Mouse (Mus musculus) thymus, postnatal 0 days (tissue): ENCODE results near the gene Elk4. TPM values are rescaled to one million over a fixed set of nuclear protein-coding genes. Genes with fewer than 3 reads are reported as not detected.
A peak's percentile ranks its signal among the peaks of the same experiment; 100 is the strongest.

Source experiments
- DNase-seq: peaks from one replicate; pipeline ENCODE4 v3.0.0-alpha.2; 2015; ENCODE audit warnings: low spot score
- polyA plus RNA-seq: library from polyadenylated mRNA; unstranded; fragments of >200 nt; fragmentation: Nextera tagmentation; extraction: Ambion mirVana; gene quantifications from 2 replicates; pipeline ENCODE4 v1.2.1, GENCODE M21; 2015

Gene Elk4
- 43.2 and 56.0 TPM in 2 replicates for polyA plus RNA-seq

DNA sequence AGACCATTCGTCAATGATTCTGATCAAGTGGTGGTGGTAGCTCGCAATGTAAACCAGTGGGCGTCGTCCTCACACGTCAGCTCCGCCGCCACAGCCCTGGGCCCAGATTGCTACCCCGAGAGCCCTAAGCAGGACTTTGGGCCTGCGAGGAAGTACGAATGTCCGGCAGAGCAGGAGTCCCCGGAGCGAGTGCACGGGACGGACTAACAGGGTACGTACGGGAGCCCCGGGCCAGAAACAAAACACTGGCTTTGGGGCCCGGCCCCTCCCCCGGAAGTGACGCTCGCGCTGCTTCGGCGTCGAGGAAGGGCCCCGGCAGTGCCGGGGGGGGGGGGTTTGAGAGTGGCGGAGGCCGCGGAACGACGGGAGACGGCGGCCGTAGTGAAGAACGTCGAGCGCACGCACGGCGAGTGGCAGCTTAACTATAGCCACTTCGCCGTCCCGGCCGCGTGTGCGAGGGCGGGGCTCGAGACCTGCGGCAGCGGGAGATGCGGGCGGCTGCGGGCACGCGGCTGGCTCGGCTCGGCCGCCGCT is at the start of gene Elk4:
Gene Elk4 (plus strand): TSS at position 326 of the 534 bp plus-strand sequence.
- DNase-seq: peak; percentile 94

DNA sequence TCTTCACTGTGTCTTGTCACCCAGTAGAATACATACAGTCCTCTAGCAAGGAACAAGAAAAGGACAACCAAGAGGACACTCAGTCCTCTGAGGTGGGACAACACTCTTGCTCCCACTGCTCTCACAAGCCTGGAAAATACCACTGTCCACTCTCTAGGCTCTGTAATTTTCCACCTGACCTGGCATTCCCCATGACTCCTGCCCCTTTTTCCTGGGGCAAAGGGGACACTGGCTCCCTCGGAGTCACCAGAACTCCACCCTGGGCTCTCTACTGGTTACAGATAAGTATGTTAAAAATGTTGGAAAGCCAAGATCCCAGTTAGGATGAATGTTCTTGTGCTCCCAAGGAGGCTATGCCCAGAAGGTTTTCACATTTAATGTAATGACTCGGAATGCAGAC is 46.4 kb upstream of the Elk4 start:
- DNase-seq: no peak

DNA sequence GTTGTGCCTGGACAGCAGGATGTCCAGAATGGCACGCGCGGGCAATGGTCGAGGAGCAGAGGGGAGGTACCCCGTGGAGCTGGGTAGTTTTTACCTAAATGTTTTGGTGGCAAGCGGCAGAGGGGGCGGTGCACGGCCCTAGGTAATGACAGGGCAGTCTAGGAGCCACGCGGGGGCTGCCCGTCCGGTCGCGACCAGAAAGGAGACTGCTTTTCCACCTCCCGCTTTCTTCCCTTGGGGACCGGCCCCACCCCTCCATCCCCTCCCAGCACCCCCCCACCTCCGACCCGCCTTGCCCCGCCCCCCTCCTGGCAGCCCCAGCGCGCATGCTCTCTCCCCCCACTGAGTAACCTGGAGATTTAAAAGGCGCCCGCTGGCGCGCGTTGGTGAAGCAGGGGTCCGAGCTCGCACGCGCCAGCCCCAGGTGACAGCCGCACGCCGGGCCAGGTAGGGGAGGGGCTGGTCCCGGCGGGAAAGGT is 44.8 kb upstream of the Elk4 start, which contains the start of gene Slc45a3:
Gene Slc45a3 (plus strand): TSS at position 362 of the 479 bp plus-strand sequence.
- DNase-seq: peak; percentile 27

DNA sequence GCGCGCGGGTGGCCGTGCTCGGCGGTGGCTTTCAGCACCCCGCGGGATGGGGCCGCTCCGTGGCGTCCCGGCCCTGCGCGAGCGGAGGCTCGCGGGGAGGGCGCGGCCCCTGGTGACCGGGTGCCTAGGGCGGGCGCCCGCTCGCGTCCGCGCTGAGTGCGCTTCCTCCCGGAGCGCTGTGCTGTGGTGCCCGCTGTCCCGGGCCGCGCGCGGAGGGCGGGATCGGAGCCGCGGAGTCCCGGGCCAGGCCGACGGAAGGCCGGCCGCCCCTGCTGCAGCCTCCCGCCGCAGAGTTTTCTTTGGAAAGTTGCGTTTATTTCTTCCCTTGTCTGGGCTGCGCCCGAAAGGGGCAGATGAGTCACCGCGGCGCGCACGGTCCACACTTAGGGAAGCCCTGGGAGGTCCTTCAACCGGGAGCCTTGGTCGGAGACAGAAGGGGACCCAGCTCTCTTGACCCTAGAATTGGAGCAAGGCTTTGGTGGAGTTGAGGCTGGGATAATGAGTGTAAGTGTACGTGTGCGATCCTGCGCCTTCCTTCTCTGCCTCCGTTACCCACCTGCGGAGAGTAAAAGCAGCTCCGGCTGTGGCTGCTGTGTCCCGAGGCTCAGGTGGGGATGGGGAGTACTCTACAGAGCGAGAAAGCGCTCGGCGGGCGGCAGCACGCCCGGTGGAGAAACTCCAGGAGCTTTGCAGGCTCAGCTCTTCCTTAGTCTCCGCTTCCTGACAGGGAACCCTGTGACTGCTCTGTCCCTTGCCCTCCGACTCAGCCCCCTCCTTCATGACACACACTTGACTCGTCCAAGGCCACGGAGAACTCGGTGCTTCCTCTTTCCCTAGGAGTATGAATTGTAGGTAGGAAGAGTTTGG is 44.1 kb upstream of the Elk4 start:
- peak; percentile 32 for DNase-seq

DNA sequence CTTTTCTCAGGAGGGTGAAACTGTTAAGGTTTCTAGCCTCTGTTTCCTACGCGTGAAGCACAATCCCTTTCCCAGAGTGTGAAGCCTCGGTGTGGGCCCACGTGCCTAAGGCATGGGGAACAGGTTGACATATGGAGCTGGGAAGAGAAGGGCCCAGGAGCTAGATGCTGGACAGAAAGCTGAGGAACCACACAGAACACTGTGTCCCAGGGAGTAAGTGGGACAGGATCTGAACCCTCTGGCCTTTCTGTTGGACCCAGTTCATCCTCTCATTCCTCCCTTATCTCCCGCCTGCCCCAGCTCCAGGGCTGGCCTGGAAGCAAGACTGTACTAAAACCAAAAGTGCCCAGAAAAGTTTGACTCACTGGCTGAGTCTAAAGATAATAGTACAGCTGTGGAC is 43.3 kb upstream of the Elk4 start:
- DNase-seq: no peak

DNA sequence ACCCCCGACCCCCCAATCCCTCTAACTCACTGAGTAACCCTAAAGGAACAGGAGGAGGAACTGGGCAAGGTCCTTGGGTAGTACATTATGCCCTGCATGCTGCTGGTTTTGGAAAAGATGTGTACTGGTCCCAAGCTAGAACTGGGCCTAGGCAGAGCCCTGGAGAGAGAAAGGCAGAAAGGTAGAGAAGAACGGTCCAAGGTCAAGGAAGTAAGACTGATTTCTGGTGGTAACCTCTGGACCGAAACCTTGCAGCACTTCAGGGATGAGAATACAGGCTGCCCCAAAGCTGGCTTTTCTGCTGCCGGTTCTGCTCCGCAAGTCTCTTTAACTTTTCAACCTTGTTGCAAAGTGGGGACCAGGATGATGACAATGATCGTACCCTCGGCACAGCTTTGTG is 42.8 kb upstream of the Elk4 start:
- DNase-seq: no peak

DNA sequence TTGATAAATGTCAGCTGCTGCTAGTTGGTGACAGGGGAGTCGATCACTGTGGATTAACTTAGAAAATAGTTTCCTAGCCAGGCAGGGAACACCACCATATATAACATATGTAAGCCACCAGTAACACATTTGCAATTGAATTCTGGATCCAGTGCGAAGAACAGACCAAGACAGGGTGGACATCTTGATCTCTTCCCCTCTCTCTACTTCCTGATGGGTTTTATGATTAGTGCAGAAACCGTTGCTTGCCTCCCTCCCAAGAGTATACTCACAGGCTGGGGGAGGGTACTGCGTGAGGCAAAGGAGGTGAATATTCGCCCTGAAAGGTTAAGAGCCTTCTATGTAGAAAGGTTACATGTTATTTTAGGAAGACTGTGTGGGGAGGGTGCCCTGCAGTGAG is 41.6 kb upstream of the Elk4 start:
- no peak for DNase-seq

DNA sequence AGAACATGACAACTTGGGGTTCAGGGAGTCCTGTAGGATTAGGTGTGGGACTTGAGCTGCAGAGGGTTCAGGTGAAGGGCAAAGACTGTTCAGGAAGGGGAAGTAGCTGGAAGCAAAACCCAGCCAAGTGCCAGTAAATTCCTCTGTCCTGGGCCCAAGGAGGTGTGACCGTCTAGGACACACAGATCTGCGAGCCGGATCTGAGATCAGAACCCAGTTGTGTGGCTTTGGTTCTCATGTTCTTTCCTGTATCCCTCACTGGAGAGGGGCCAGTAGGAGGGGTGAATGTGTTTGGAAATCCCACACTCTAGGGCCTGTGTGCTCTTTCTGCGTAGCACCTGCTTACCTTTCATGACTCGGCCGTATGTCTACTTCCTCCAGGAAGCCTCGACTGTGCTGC is 40.1 kb upstream of the Elk4 start:
- peak; percentile 25 for DNase-seq

DNA sequence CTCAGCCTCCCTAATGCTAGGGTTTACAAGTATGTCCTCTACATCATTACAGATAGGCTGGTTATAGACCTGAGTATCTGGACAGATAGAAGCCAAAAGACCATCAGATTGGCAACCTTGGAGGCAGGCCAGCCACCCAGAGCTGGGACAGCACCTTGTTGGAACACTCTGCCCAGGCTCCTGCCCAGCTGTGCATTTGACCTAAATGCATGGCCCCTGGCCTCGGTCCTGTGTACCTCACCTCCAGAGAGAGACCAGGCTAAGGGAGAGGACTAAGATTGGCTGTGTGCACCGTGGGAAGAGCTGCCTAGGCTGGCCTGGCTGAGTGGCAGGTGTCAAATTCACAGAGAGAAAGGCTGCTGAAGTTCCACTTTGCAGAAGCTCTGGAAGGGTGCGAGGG is 38.9 kb upstream of the Elk4 start:
- DNase-seq: no peak

DNA sequence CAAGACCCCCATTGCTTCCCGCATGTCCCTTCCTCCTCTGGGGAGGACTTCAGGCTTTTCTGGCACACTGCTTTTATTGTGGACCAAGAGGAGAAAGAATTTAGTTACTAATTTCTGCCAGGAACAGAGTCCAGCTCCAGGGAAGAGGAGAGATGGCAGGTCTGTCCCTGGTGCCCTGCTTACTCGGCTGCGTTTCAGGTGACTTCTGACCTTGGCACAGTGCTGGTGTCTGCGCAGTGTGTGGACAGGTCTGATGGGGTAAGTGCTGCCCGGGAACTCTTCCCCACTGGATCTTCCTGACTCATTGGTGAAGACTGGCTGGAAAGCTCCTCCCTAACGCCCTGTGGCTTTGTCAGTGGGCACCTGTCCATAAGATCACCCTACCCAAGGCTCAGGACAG is 38.4 kb upstream of the Elk4 start:
- no peak for DNase-seq

DNA sequence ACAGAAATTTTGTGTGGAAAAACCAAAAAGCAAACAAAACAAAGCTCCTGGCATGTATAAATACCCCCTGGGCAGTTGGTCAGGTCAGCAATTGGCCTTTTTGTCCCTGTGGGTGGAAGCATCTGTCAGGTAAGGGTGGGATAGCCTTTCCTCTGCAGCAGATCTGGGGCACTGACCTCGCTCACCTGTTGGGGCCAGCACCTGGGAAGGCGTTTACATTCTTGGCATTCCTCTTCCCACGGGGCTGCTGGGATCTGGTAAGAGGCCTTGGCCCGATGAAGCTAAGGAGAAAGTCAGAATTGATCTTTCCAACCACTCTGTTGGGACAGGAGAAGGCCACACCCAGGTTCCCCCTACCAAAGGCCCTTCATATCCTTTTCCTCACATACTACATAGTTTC is 37.6 kb upstream of the Elk4 start:
- DNase-seq: no peak

DNA sequence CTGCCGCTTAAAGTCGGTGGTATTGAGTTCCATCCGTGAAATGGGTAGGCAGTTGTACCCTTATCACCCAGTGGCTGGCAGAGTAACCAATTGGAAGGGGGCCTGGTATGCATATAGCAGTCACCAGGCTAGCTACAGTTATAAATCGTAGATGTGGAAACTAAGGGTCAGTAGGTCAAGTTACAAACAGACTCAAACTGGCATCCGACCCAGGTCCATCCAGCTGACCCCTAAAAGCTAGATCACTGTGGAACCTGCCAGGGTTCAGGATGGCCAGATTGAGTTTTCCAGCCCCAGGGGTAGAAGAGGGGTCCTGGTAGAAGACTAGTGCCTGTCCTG is 37.1 kb upstream of the Elk4 start:
- no peak for DNase-seq

DNA sequence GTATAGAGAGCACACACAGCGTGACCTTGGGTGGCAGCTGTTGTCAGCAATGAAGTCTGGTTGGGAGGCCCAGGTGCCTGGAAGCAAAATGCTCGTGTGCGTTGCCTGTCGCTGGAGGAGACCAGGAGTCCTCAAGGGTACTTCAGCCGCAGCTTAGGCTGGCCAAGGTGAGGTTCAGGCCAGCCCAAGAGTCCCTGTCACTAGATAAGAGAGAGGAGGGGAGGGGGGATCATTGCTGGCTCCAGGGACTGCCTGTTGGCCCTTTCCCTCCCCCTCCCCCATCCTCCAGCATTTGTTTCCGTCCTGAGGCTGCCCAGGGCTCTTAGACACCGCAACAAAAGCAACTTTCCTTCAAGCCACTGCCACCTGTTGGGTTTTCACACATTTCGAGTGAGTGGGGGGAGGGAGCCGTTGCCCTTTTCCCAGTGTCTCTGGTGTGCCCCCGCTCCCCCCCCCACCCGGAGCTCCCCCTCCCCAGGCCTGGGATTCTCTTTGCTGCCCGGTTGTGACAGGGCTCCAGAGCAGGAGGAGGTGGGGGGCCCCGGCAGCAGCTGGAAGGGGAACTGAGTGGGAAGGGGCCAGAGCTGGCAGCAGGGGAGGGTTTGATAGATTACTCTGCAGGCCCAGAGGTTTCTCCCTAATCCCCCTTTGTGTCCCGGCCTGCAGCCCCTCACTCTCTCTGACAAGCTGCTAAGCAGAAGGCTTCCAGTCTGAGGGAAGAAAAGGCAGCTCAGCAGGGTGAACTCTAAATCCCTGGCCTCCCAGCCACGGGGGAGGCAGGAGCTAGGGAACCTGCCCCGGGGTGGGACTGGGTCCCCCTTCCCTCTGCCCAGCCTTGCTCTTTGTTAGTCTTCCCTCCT is 36.5 kb upstream of the Elk4 start:
- peak; percentile 56 for DNase-seq

DNA sequence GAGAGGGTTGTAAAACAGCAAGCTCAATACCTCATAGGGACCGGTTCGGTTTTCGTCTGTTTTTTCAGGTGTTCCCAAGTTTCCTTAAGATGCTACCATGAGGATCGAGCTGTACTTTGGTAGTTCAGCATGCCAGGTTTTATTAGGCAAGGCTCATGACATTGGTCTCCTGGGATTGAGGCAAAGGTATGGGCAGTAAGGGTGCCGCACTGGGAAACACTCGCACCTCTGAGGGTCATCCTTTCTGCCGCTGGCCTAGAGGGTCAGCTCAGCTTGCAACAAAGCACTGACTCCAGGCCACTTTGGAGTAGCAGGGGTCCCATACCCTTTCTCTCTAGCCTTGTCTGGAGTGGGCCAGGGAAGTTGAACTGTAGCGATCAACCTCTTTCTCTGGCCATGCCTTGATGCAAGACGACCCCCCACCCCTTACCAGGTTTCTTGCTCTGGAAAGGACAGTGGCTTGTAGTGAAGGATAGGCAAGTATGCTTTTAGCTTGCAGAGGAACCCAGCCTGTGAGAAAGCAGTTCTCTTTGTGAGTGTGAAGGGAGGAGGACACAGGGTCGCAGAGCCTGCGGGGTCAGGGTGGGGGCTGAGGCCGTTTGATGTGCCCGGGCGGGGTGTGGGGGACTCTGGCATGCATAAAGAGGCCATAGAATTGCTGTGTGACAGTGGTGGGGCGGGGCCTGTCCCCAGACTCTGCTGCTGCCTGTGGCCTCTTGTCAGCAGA is 35.5 kb upstream of the Elk4 start:
- DNase-seq: peak; percentile 41

DNA sequence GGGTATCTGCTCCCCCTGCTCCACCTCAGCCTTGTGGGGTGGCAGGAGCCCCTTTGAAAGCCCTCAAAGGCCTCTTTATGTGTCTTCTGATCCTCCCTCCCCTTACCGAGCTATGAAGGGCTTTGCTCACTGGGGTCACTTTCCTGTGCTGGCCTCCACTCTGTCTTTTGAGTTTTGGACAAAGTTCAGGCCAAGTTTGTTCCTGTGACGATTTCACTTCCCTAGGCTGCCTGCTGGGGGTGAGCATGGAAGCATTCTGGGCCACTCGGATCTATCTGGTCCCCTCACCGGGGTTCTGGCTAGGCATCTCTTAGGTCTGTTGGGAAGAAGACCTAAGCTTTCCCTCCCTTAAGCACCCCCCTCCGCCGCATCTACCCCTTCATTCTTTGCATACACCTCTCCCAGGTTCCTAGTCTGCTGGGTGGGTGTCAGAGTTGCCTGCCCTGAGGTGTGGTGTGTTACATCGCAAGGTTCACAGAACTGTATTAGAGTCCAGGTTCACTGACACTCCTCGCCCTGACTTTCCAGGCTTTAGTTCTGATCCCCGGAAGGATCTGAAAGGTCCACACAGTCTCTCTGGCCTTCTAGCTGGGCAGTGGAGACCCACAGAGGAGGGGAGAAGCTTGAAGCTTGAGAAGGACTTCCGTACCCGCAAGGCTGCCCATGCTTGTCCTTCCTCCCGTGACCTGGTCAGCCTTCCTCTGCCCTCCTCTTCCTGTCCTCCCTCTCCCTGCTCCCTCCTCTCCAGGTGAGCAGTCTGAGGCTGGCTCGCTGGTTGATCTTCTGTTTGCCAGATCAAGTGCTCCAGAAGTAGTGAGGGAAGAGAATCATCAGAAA is 34.7 kb upstream of the Elk4 start:
- no peak for DNase-seq

DNA sequence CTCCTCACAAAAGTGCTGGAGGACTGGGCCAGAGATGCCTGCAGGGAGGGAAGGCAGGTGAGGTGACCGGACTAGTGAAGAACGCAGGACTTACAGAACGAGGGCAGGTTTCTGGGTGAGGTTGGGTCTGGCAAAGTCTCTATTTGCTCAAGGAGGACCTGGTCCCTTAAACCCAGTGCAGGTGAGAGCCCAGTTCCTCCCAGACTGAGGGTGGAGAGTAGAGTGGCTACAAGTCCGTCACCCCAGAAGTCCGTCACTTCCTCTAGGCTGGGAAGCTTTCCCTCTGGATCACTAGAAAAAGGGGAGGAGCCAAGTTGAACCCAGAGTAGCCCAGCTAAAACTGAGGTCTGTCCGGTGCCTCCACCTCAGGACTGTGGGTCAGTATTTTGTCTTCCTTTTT is 33.4 kb upstream of the Elk4 start:
- DNase-seq: no peak

DNA sequence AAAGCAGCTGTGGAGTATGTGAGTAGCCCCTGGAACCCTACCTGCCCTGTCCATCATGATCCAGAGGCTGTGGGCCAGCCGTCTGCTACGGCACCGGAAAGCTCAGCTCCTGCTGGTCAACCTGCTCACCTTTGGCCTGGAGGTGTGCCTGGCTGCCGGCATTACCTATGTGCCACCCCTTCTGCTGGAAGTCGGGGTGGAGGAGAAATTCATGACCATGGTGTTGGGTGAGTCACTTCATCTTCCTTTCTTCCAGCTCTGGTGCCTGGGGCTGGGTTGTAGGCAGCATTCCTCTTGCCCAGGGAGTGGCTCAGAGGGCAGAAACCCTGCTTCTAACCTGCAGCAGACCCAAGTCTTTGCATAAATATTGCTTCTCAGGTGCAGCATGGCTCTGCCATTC is 30.5 kb upstream of the Elk4 start:
- DNase-seq: no peak

DNA sequence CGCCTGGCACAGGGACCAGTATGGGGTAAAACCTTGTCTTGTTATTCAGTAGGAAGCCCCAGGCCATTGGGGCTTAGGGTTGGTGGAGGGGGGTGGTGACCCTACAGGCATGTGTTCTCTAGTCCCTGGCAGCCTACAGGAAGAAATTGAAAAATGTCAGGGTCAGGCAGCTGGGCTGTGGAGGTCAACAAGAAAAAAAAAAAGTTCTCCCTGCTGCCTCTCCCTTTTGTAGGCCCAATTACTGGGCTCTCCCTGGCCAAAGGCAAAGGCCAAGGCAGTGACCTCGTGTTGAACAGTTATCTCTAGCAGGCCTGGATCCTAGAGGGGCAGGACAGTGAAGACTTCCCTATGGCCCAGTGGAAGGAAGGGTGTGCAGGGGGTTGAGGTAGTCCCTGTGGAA is 26.9 kb upstream of the Elk4 start:
- no peak for DNase-seq

DNA sequence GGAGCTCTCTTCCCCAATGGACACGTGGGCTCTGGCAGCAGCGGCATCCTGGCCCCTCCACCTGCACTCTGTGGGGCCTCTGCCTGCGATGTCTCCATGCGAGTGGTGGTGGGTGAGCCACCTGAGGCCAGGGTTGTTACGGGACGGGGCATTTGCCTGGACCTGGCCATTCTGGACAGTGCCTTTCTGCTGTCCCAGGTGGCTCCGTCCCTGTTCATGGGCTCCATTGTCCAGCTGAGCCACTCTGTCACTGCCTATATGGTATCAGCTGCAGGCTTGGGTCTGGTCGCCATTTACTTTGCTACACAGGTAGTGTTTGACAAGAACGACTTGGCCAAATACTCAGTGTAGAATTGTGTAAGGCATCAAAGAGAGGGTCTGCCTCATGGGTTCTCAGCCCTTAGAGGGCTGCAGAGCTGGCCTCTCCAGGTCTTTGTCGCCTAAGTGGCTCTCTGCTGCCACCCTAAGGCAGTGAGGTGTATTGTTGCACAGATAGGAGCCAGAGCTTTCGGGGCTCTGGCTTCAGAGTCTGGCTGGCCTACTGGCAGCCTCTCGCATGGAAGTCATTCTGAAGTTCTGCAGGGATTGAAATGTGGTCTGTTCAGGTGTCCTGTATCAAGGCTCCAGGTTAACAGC is 25.9 kb upstream of the Elk4 start:
- peak; percentile 79 for DNase-seq

DNA sequence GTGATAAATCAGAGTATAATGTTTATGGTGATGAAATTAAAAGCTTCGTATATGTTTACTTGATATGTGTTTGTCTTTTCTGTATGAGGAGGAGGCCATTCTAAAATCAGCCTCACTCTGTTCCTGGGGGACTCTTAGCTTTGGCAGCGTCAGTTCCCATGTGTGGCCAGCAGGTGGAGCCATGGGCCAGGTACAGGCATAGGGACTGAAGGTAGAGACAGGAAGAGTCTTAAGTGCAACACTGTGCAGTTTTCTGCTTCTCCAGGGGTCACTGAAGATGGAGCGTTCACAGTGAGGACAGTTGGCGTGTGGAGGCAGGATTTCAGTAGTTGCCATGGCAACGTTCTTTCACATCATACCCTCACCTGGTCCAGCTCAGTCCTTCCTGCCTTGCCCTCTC is 24.5 kb upstream of the Elk4 start:
- peak; percentile 83 for DNase-seq
